Mouse (Mus musculus): ENCODE data around the gene Dynlrb1.

Gene Dynlrb1

DNA sequence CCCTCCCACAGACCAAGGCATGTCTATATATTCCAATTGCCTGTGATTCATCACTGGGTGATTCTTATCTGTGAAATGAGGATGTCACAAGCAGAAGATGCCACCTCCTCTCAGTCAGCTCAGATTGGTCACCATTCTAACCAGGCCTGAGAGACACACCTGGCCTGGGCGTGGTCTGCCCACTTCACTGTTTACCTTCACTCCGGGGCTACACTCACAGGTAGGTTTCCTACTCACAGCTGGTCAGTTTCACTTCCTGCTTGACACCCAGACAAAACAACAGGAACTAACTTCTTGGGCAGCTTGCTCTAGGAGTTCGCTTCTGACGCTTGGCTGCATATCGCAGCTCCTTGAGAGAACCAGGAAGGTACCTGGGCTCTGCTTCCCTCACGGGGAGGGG, 59.1 kb downstream of the Dynlrb1 start:
- DNase-seq (ENCODE audit: low read depth, low spot score), result peak; percentile 81
- Histone ChIP-seq H3K27me3 (ENCODE audit: control insufficient read depth, insufficient read depth, low read length, poor library complexity, severe bottlenecking) (no peaks in the 10 kb centered on the region), H3K36me3 (ENCODE audit: control insufficient read depth, insufficient read depth, low read length, poor library complexity, severe bottlenecking) (peaks cover 2% of the 10 kb centered on the region; the same call in 1 of the 2 replicates)

DNA sequence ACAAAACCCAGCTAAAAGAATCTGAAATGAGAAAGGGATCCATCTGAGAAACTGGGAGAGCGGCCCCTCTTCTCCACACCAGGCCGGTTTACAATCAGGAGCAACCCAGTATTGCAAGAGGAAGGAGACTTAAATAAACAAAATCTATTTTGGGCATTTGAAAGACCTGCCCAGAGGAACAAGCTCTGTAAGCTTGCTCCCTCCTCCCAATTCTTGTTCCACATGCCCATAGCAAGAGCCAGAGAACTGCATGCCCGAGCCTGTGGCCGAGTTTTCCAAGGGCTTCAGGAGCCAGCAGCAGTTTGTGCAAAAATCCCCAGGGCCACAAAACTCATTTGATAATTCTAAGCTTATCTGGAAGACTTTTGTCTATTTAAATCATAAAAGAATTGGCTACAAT, 63.2 kb downstream of the Dynlrb1 start:
- no peaks in the 10 kb centered on the region for H3K27me3 ChIP-seq (ENCODE audit: control insufficient read depth, insufficient read depth, low read length, poor library complexity, severe bottlenecking)
- H3K36me3 ChIP-seq (ENCODE audit: control insufficient read depth, insufficient read depth, low read length, poor library complexity, severe bottlenecking), result peaks cover 2% of the 10 kb centered on the region; the same call in 1 of the 2 replicates
- DNase-seq (ENCODE audit: low read depth, low spot score), result no peak
